Mouse (Mus musculus): ENCODE measurements at regions not wholly inside any gene's neighbourhood (a gene's known extent, or its start where the extent isn't known, plus 50 kb on each side); places are given as distances from the start of the nearest gene placed in this dataset.
"Not testable (repeated sequence)": the region's sequence is repeated elsewhere in the genome, so short reads cannot be mapped to it uniquely, and the experiment has no call there.

- H3K27me3 ChIP-seq (ENCODE audit: insufficient read depth, low read length) = no peaks in the 10 kb centered on the region
- H3K36me3 ChIP-seq (ENCODE audit: insufficient read depth, low read length) = no peaks in the 10 kb centered on the region
Measured at GRCm38 (mm10) chr14:17484866-17485265, 175.2 kb upstream of the Thrb start.

GRCm38 (mm10) chr14:17513756-17514155, 146.3 kb upstream of the Thrb start:
- TF ChIP-seq NANOG (IDR thresholded peaks at IDR 0.05; ENCODE audit: borderline replicate concordance, low read length) = no peak
- TF ChIP-seq CTCF (conservative IDR thresholded peaks at IDR 0.05; ENCODE audit: low read length) = no peak
- no peak for TF ChIP-seq POU5F1 (IDR thresholded peaks at IDR 0.05; ENCODE audit: borderline replicate concordance, low read length)

More at GRCm38 (mm10) chr14:17484866-17485265, 175.2 kb upstream of the Thrb start:
- no peak overlapping the region for H3K4me3 ChIP-seq (replicated peaks; ENCODE audit: low read length)
- no peaks in the 10 kb centered on the region for H3K4me1 ChIP-seq (replicated peaks; ENCODE audit: low read depth, low read length)
- peaks cover 13% of the 10 kb centered on the region for H3K9me3 ChIP-seq (ENCODE audit: low read length)
- TF ChIP-seq POU5F1 (IDR thresholded peaks at IDR 0.05; ENCODE audit: borderline replicate concordance, low read length) (no peak), CTCF (conservative IDR thresholded peaks at IDR 0.05; ENCODE audit: low read length) (no peak), NANOG (IDR thresholded peaks at IDR 0.05; ENCODE audit: borderline replicate concordance, low read length) (no peak)

DNA sequence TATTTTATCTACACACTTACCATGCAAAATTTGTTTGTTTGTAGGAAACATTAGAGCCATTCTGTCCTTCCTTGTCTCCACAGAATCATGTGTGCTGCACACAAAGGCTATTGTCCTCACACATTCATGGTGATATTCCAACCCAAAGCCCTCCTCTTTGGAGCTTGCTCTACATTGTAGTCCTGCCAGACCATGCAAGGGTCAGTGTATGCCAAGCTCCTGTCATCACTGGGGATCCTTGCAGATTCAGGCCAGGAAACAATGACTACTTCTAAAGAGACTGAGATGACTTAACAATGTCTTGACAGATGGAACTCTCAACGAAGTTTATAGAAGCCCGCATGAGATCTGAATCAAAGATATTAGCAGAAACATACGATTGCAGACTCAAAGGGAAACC, 137.4 kb upstream of the Thrb start:
- H3K9me3 ChIP-seq (ENCODE audit: low read length) = peaks cover 5% of the 10 kb centered on the region; the same call in 1 of the 2 replicates
- TF ChIP-seq POU5F1 (IDR thresholded peaks at IDR 0.05; ENCODE audit: borderline replicate concordance, low read length) = no peak
- TF ChIP-seq NANOG (IDR thresholded peaks at IDR 0.05; ENCODE audit: borderline replicate concordance, low read length) = no peak
- TF ChIP-seq CTCF (conservative IDR thresholded peaks at IDR 0.05; ENCODE audit: low read length) = no peak
- no peaks in the 10 kb centered on the region for H3K27me3 ChIP-seq (ENCODE audit: insufficient read depth, low read length)
- no peaks in the 10 kb centered on the region for H3K4me1 ChIP-seq (replicated peaks; ENCODE audit: low read depth, low read length)
- H3K4me3 ChIP-seq (replicated peaks; ENCODE audit: low read length) = no peak overlapping the region
- H3K36me3 ChIP-seq (ENCODE audit: insufficient read depth, low read length) = no peaks in the 10 kb centered on the region

More at GRCm38 (mm10) chr14:17513756-17514155, 146.3 kb upstream of the Thrb start:
- H3K36me3 ChIP-seq (ENCODE audit: insufficient read depth, low read length) = no peaks in the 10 kb centered on the region
- H3K4me1 ChIP-seq (replicated peaks; ENCODE audit: low read depth, low read length) = no peaks in the 10 kb centered on the region
- H3K4me3 ChIP-seq (replicated peaks; ENCODE audit: low read length) = no peak overlapping the region
- H3K27me3 ChIP-seq (ENCODE audit: insufficient read depth, low read length) = no peaks in the 10 kb centered on the region
- H3K9me3 ChIP-seq (ENCODE audit: low read length) = peaks cover 5% of the 10 kb centered on the region; the same call in 1 of the 2 replicates

GRCm38 (mm10) chr14:17523916-17524315, 136.1 kb upstream of the Thrb start:
- H3K27me3 ChIP-seq (ENCODE audit: insufficient read depth, low read length) = no peaks in the 10 kb centered on the region
- no peaks in the 10 kb centered on the region for H3K9me3 ChIP-seq (ENCODE audit: low read length)
- no peak overlapping the region for H3K4me3 ChIP-seq (replicated peaks; ENCODE audit: low read length)
- H3K36me3 ChIP-seq (ENCODE audit: insufficient read depth, low read length) = no peaks in the 10 kb centered on the region
- TF ChIP-seq CTCF (conservative IDR thresholded peaks at IDR 0.05; ENCODE audit: low read length) (no peak), NANOG (IDR thresholded peaks at IDR 0.05; ENCODE audit: borderline replicate concordance, low read length) (no peak), POU5F1 (IDR thresholded peaks at IDR 0.05; ENCODE audit: borderline replicate concordance, low read length) (no peak)
- H3K4me1 ChIP-seq (replicated peaks; ENCODE audit: low read depth, low read length) = no peaks in the 10 kb centered on the region

DNA sequence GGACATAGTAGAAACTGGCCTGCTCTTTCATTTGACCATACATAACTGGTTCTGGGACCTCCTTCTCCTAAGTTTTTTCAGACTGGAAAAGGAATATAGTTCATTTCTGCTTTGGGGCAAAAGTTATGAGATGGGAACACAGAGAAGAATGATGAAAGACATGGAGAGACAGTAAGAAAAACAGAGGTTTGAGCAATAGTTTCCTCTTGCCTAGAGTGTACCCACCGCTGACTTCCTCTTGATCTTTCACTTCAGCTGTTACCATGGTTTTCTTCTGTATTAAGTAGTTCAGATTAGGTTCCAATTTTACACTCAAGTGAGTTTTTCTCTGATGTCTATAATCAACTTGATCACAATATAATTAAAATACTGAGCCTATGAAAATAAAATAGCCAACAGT, 120.7 kb upstream of the Thrb start:
- H3K9me3 ChIP-seq (ENCODE audit: low read length) = no peaks in the 10 kb centered on the region
- H3K4me3 ChIP-seq (replicated peaks; ENCODE audit: low read length) = no peak overlapping the region
- H3K36me3 ChIP-seq (ENCODE audit: insufficient read depth, low read length) = no peaks in the 10 kb centered on the region
- H3K4me1 ChIP-seq (replicated peaks; ENCODE audit: low read depth, low read length) = peaks cover 9% of the 10 kb centered on the region
- H3K27me3 ChIP-seq (ENCODE audit: insufficient read depth, low read length) = no peaks in the 10 kb centered on the region
- no peak for TF ChIP-seq CTCF (conservative IDR thresholded peaks at IDR 0.05; ENCODE audit: low read length)
- TF ChIP-seq NANOG (IDR thresholded peaks at IDR 0.05; ENCODE audit: borderline replicate concordance, low read length) = no peak
- no peak for TF ChIP-seq POU5F1 (IDR thresholded peaks at IDR 0.05; ENCODE audit: borderline replicate concordance, low read length)

GRCm38 (mm10) chr14:17556458-17556857, 103.6 kb upstream of the Thrb start:
- Histone ChIP-seq H3K4me3 (replicated peaks; ENCODE audit: low read length) (no peak overlapping the region), H3K9me3 (ENCODE audit: low read length) (no peaks in the 10 kb centered on the region), H3K36me3 (ENCODE audit: insufficient read depth, low read length) (no peaks in the 10 kb centered on the region), H3K27me3 (ENCODE audit: insufficient read depth, low read length) (no peaks in the 10 kb centered on the region), H3K4me1 (replicated peaks; ENCODE audit: low read depth, low read length) (peaks cover 24% of the 10 kb centered on the region)
- TF ChIP-seq NANOG (IDR thresholded peaks at IDR 0.05; ENCODE audit: borderline replicate concordance, low read length) (no peak), POU5F1 (IDR thresholded peaks at IDR 0.05; ENCODE audit: borderline replicate concordance, low read length) (no peak), CTCF (conservative IDR thresholded peaks at IDR 0.05; ENCODE audit: low read length) (no peak)

DNA sequence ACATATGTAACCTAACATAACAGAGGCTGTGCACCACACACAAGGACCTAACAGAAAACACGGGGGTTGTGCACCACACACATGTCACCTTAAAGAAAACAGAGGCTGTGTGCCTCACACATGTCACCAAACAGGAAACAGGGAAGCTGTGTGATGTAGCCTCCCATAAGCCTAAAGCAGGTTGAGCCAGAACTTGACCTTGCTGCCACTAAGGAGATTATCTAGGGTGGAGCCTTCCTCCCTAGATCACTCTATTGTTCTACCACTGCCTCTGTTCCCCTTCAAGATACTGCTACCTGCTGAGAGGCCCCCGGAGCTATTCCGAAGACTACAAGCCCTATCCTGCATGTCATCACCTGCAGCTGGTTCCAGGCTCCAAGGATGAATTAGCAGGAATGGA, 100.1 kb upstream of the Thrb start:
- not testable (repeated sequence) for H3K27me3 ChIP-seq (ENCODE audit: insufficient read depth, low read length); H3K36me3 ChIP-seq (ENCODE audit: insufficient read depth, low read length); H3K4me3 ChIP-seq (replicated peaks; ENCODE audit: low read length); H3K9me3 ChIP-seq (ENCODE audit: low read length)
- peaks cover 24% of the 10 kb centered on the region for H3K4me1 ChIP-seq (replicated peaks; ENCODE audit: low read depth, low read length)

GRCm38 (mm10) chr14:17567927-17568326, 92.1 kb upstream of the Thrb start:
- Histone ChIP-seq H3K4me1 (replicated peaks; ENCODE audit: low read depth, low read length) (0 out of 2 replicates have a peak, but pooled peaks cover 4% of the 10 kb centered on the region), H3K4me3 (replicated peaks; ENCODE audit: low read length) (no peak overlapping the region), H3K9me3 (ENCODE audit: low read length) (peaks cover 9% of the 10 kb centered on the region), H3K27me3 (ENCODE audit: insufficient read depth, low read length) (no peaks in the 10 kb centered on the region), H3K36me3 (ENCODE audit: insufficient read depth, low read length) (no peaks in the 10 kb centered on the region)
- TF ChIP-seq POU5F1 (IDR thresholded peaks at IDR 0.05; ENCODE audit: borderline replicate concordance, low read length) = no peak
- TF ChIP-seq CTCF (conservative IDR thresholded peaks at IDR 0.05; ENCODE audit: low read length) = no peak
- TF ChIP-seq NANOG (IDR thresholded peaks at IDR 0.05; ENCODE audit: borderline replicate concordance, low read length) = no peak

GRCm38 (mm10) chr14:17569087-17569636, 90.9 kb upstream of the Thrb start:
- Histone ChIP-seq H3K4me1 (replicated peaks; ENCODE audit: low read depth, low read length) (0 out of 2 replicates have a peak, but pooled peaks cover 4% of the 10 kb centered on the region), H3K4me3 (replicated peaks; ENCODE audit: low read length) (no peak overlapping the region), H3K36me3 (ENCODE audit: insufficient read depth, low read length) (no peaks in the 10 kb centered on the region), H3K9me3 (ENCODE audit: low read length) (peaks cover 14% of the 10 kb centered on the region), H3K27me3 (ENCODE audit: insufficient read depth, low read length) (no peaks in the 10 kb centered on the region)
- TF ChIP-seq POU5F1 (IDR thresholded peaks at IDR 0.05; ENCODE audit: borderline replicate concordance, low read length) (no peak), CTCF (conservative IDR thresholded peaks at IDR 0.05; ENCODE audit: low read length) (no peak), NANOG (IDR thresholded peaks at IDR 0.05; ENCODE audit: borderline replicate concordance, low read length) (no peak)
